Mouse (Mus musculus) myocyte (in vitro differentiated cells): ENCODE data around the gene Mrps12. TPM values are rescaled to one million over a fixed set of nuclear protein-coding genes. Genes with fewer than 3 reads are reported as not detected.

Experiments
- H3K27me3 ChIP-seq: one replicate; pipeline ENCODE4 v1.6.1; 2011; ENCODE audit not compliant: control insufficient read depth, insufficient read depth, insufficient read length
- H3K36me3 ChIP-seq: one replicate; pipeline ENCODE4 v1.6.1; 2011; ENCODE audit not compliant: control insufficient read depth, insufficient read depth
- H3K4me2 ChIP-seq: one replicate; pipeline ENCODE4 v1.6.1; 2011; ENCODE audit warnings: low read depth, control low read depth
- H3K4me3 ChIP-seq: one replicate; pipeline ENCODE4 v1.5.1; 2011; ENCODE audit warnings: mild to moderate bottlenecking, control low read depth, moderate library complexity
- H3K79me2 ChIP-seq: one replicate; pipeline ENCODE4 v1.6.1; 2011; ENCODE audit not compliant: control insufficient read depth, insufficient read depth
- H3ac ChIP-seq: one replicate; pipeline ENCODE4 v1.6.1; 2011; ENCODE audit not compliant: control insufficient read depth, insufficient read length
- CEBPB ChIP-seq: IDR thresholded peaks from 2 replicates; pipeline ENCODE4 v1.6.1; 2011; ENCODE audit warnings: mild to moderate bottlenecking, moderate library complexity; ENCODE audit not compliant: poor library complexity, insufficient read depth, severe bottlenecking
- E2F4 ChIP-seq: IDR thresholded peaks from one replicate; pipeline ENCODE4 v1.6.1; 2011; ENCODE audit warnings: mild to moderate bottlenecking, control low read depth, moderate library complexity; ENCODE audit not compliant: insufficient read depth
- MYOD1 ChIP-seq, 3 experiments: IDR thresholded peaks; one replicate each; pipeline ENCODE4 v1.6.1; 2011; ENCODE audit warnings: control low read depth in 2 of 3, low read depth in 2 of 3, mild to moderate bottlenecking in 2 of 3, moderate library complexity in 1 of 3; ENCODE audit not compliant: insufficient read length in 2 of 3, control insufficient read depth in 1 of 3
- MYOG ChIP-seq, 3 experiments: IDR thresholded peaks; one replicate each; pipeline ENCODE4 v1.6.1; 2011; ENCODE audit warnings: control low read depth in 2 of 3, low read depth in 2 of 3, mild to moderate bottlenecking in 2 of 3; ENCODE audit not compliant: insufficient read length in 2 of 3, control insufficient read depth in 1 of 3, insufficient read depth in 1 of 3
- POLR2A ChIP-seq: IDR thresholded peaks from one replicate; pipeline ENCODE4 v1.6.1; 2011; ENCODE audit warnings: low read depth, mild to moderate bottlenecking, control low read depth, moderate library complexity; ENCODE audit not compliant: insufficient read length
- POLR2AphosphoS2 ChIP-seq: IDR thresholded peaks from one replicate; pipeline ENCODE4 v1.6.1; 2011; ENCODE audit warnings: low read depth, control low read depth; ENCODE audit not compliant: insufficient read length
- TCF12 ChIP-seq: IDR thresholded peaks from one replicate; pipeline ENCODE4 v1.6.1; 2011; ENCODE audit warnings: mild to moderate bottlenecking, control low read depth; ENCODE audit not compliant: poor library complexity, insufficient read depth, severe bottlenecking
- TCF3 ChIP-seq: IDR thresholded peaks from one replicate; pipeline ENCODE4 v1.6.1; 2011; ENCODE audit warnings: low read depth, control low read depth; ENCODE audit not compliant: insufficient read length
- polyA plus RNA-seq: library from polyadenylated mRNA; unstranded; fragments of >200 nt; fragmentation: generic; extraction: Trizol; gene quantifications from one replicate; pipeline ENCODE4 v1.2.1, GENCODE M21; 2012; ENCODE audit warnings: missing spikeins

Mrps12 gene
- polyA plus RNA-seq, 1 experiment, result 132 TPM

GRCm38 (mm10) chr7:28691075-28691474 is 50.5 kb downstream of the Mrps12 start:
- TF ChIP-seq TCF12 (no peak), POLR2A (no peak), CEBPB (no peak), TCF3 (no peak), MYOG (IDR thresholded peaks at IDR 0.05; ENCODE audit: control insufficient read depth in 1 of 3, insufficient read depth in 1 of 3, insufficient read length in 2 of 3, low read depth in 2 of 3) (no peak), POLR2AphosphoS2 (no peak), E2F4 (no peak), MYOD1 (IDR thresholded peaks at IDR 0.05; ENCODE audit: control insufficient read depth in 1 of 3, insufficient read length in 2 of 3, low read depth in 2 of 3) (no peak)
- Histone ChIP-seq H3K4me3 (no peak overlapping the region), H3K36me3 (no peaks in the 10 kb centered on the region), H3K4me2 (no peak overlapping the region), H3K27me3 (peaks cover 6% of the 10 kb centered on the region), H3ac (no peak overlapping the region), H3K79me2 (no peaks in the 10 kb centered on the region)

Other genes with a start within 250 kb of the Mrps12 start
- not detected for gene Ifnl2, start 231.4 kb downstream of the Mrps12 start, polyA plus RNA-seq
- not detected for gene Ifnl3, start 219.0 kb downstream of the Mrps12 start, polyA plus RNA-seq
- gene Sycn, start 200.9 kb downstream of the Mrps12 start, polyA plus RNA-seq, result not detected
- gene Nccrp1, start 194.6 kb downstream of the Mrps12 start, polyA plus RNA-seq, result 0.07 TPM
- gene Samd4b, start 143.7 kb downstream of the Mrps12 start, polyA plus RNA-seq, result 29.4 TPM
- gene Pak4, start 143.6 kb downstream of the Mrps12 start, polyA plus RNA-seq, result 27.5 TPM
- not detected for gene Acp7, start 110.5 kb downstream of the Mrps12 start, polyA plus RNA-seq
- gene Fbxo27, start 49.0 kb downstream of the Mrps12 start, polyA plus RNA-seq, result not detected
- 33.1 TPM for gene Fbxo17, start 25.0 kb downstream of the Mrps12 start, polyA plus RNA-seq
- gene Sars2, start 172 bp upstream of the Mrps12 start, polyA plus RNA-seq, result 10.5 TPM
- gene Ccer2, start 14.4 kb upstream of the Mrps12 start, polyA plus RNA-seq, result not detected
- gene Sirt2, start 24.9 kb upstream of the Mrps12 start, polyA plus RNA-seq, result 100.0 TPM
- gene Nfkbib, start 25.7 kb upstream of the Mrps12 start, polyA plus RNA-seq, result 59.3 TPM
- 0.12 TPM for gene Rinl, start 47.1 kb upstream of the Mrps12 start, polyA plus RNA-seq
- 230 TPM for gene Hnrnpl, start 66.7 kb upstream of the Mrps12 start, polyA plus RNA-seq
- 132 TPM for gene Ech1, start 83.4 kb upstream of the Mrps12 start, polyA plus RNA-seq
- 3.0 TPM for gene Lgals4, start 92.0 kb upstream of the Mrps12 start, polyA plus RNA-seq
- 0.50 TPM for gene Lgals7, start 122.0 kb upstream of the Mrps12 start, polyA plus RNA-seq
- gene Capn12, start 139.6 kb upstream of the Mrps12 start, polyA plus RNA-seq, result 0.24 TPM
- 270 TPM for gene Actn4, start 220.5 kb upstream of the Mrps12 start, polyA plus RNA-seq
- 335 TPM for gene Eif3k, start 240.0 kb upstream of the Mrps12 start, polyA plus RNA-seq
- 0.18 TPM for gene Map4k1, start 240.2 kb upstream of the Mrps12 start, polyA plus RNA-seq